Mouse (Mus musculus) liver, embryonic 14.5 days (tissue): ENCODE measurements around the gene Tldc2. TPM values are rescaled to one million over a fixed set of nuclear protein-coding genes. Genes with fewer than 3 reads are reported as not detected.

Experiments used
- ATAC-seq: fragments of 200-750 bp; cut with Nextera tagmentation; 2 replicates; pipeline ENCODE4 v1.8.0; 2017; ENCODE audit warnings: moderate number of reproducible peaks, mild to moderate bottlenecking, moderate library complexity; ENCODE audit not compliant: insufficient read depth
- DNase-seq, 3 experiments: peaks; one replicate each; pipeline ENCODE4 v3.0.0-alpha.2; 2012 to 2013; ENCODE audit warnings: low read depth in 3 of 3, low spot score in 3 of 3
- H3K27ac ChIP-seq: fragments of 300-500 bp; sonication (generic); 2 replicates; pipeline ENCODE4 v1.5.1; 2014; ENCODE audit warnings: moderate library complexity, mild to moderate bottlenecking, control low read depth, inconsistent platforms
- H3K27me3 ChIP-seq: fragments of 300-500 bp; sonication (generic); 2 replicates; pipeline ENCODE4 v1.6.1; 2014; ENCODE audit warnings: mild to moderate bottlenecking, low read length, moderate library complexity; ENCODE audit not compliant: control insufficient read depth, insufficient read depth
- H3K36me3 ChIP-seq: fragments of 300-500 bp; sonication (generic); replicated peaks from 2 replicates; pipeline ENCODE4 v1.6.1; 2014; ENCODE audit warnings: low read depth; ENCODE audit not compliant: control insufficient read depth, insufficient read depth
- H3K4me1 ChIP-seq, 2 experiments: fragments of 200-500 bp in 1 of 2; fragments of 300-500 bp in 1 of 2; sonication (generic) in 1 of 2; replicated peaks; 2 replicates each; pipeline ENCODE4 v1.6.1; 2012 to 2014; ENCODE audit warnings: antibody characterized with exemption in 1 of 2, inconsistent platforms in 1 of 2, low read length in 1 of 2; ENCODE audit not compliant: control insufficient read depth in 2 of 2, insufficient read depth in 2 of 2
- H3K4me2 ChIP-seq: fragments of 300-500 bp; sonication (generic); 2 replicates; pipeline ENCODE4 v1.6.1; 2014; ENCODE audit warnings: low read depth, mild to moderate bottlenecking, control low read depth, moderate library complexity
- H3K4me3 ChIP-seq, 2 experiments: fragments of 200-500 bp in 1 of 2; fragments of 300-500 bp in 1 of 2; sonication (generic) in 1 of 2; 2 replicates each; pipeline ENCODE4 v1.5.1; 2012 to 2014; ENCODE audit warnings: low read depth in 2 of 2, low read length in 2 of 2, mild to moderate bottlenecking in 2 of 2, control low read depth in 1 of 2, inconsistent platforms in 1 of 2, moderate library complexity in 1 of 2; ENCODE audit not compliant: insufficient read depth in 1 of 2
- H3K9ac ChIP-seq: fragments of 300-500 bp; sonication (generic); replicated peaks from 2 replicates; pipeline ENCODE4 v1.6.1; 2014; ENCODE audit warnings: mild to moderate bottlenecking, control low read depth, moderate library complexity
- H3K9me3 ChIP-seq: fragments of 300-500 bp; sonication (generic); 2 replicates; pipeline ENCODE4 v1.6.1; 2016; ENCODE audit warnings: low read length, mixed read lengths; ENCODE audit not compliant: control insufficient read depth
- CTCF ChIP-seq: IDR thresholded peaks from 2 replicates; pipeline ENCODE4 v1.5.1; 2016; ENCODE audit warnings: antibody characterized with exemption, low read depth, control low read depth
- EP300 ChIP-seq: IDR thresholded peaks from 2 replicates; pipeline ENCODE4 v1.6.1; 2016; ENCODE audit warnings: antibody characterized with exemption, low read depth
- WGBS: fragments of 180-500 bp; shearing (Covaris S2); extraction: QIAGEN DNeasy Blood & Tissue Kit; methylation state at CpG from one replicate; pipeline ENCODE4 v1.1.7; 2014; ENCODE audit not compliant: insufficient replicate concordance; 5-methylcytosine and 5-hydroxymethylcytosine counted together
- polyA plus RNA-seq, 2 experiments: library from polyadenylated mRNA; depleted of rRNA in 1 of 2; stranded (reverse) in 1 of 2; unstranded in 1 of 2; fragments of >200 nt; fragmentation: Nextera tagmentation in 1 of 2; extraction: Ambion mirVana in 1 of 2; gene quantifications; 2 replicates each; pipeline versions ENCODE4 v1.2.1 to v1.2.3; 2012 to 2014

Gene Tldc2
- polyA plus RNA-seq, 2 experiments, result not detected

GRCm38 (mm10) chr2:157095005-157095755 is 8.3 kb downstream of the Tldc2 start:
- H3K4me2 ChIP-seq, result no peak overlapping the region
- DNase-seq (no peak), ATAC-seq (no peak)
- H3K4me3 ChIP-seq, result no peak overlapping the region
- no peaks in the 10 kb centered on the region for H3K4me1 ChIP-seq
- no peaks in the 10 kb centered on the region for H3K36me3 ChIP-seq
- no peak overlapping the region for H3K27ac ChIP-seq
- H3K9ac ChIP-seq, result no peak overlapping the region
- H3K9me3 ChIP-seq, result no peaks in the 10 kb centered on the region
- H3K27me3 ChIP-seq, result no peaks in the 10 kb centered on the region
- 58% methylated on average over 9 of the region's 9 CpGs for WGBS
- no peak for TF ChIP-seq EP300
- peak; percentile 90 for TF ChIP-seq CTCF

GRCm38 (mm10) chr2:157099532-157100318 is 12.9 kb downstream of the Tldc2 start:
- Histone ChIP-seq H3K9ac (no peak overlapping the region), H3K9me3 (no peaks in the 10 kb centered on the region), H3K36me3 (peaks cover 8% of the 10 kb centered on the region), H3K4me2 (no peak overlapping the region), H3K27ac (no peak overlapping the region), H3K4me1 (no peaks in the 10 kb centered on the region), H3K27me3 (no peaks in the 10 kb centered on the region), H3K4me3 (no peak overlapping the region)
- TF ChIP-seq EP300 (no peak), CTCF (no peak)
- WGBS, result 68% methylated on average over 12 of the region's 12 CpGs
- ATAC-seq, result no peak
- DNase-seq, result no peak

- no peaks in the 10 kb centered on the region for H3K4me1 ChIP-seq
- peaks cover 8% of the 10 kb centered on the region for H3K36me3 ChIP-seq
- TF ChIP-seq EP300 (no peak), CTCF (no peak)
- H3K4me2 ChIP-seq, result no peak overlapping the region
- no peak overlapping the region for H3K9ac ChIP-seq
- H3K27me3 ChIP-seq, result no peaks in the 10 kb centered on the region
- 84% methylated on average over 12 of the region's 12 CpGs for WGBS
- no peak overlapping the region for H3K4me3 ChIP-seq
- DNase-seq, result no peak
- no peaks in the 10 kb centered on the region for H3K9me3 ChIP-seq
- H3K27ac ChIP-seq, result no peak overlapping the region
- no peak for ATAC-seq
Measured at GRCm38 (mm10) chr2:157100319-157100605, 13.4 kb downstream of the Tldc2 start.

GRCm38 (mm10) chr2:157101650-157102049 is 14.8 kb downstream of the Tldc2 start:
- 88% methylated on average over 9 of the region's 9 CpGs for WGBS
- H3K9me3 ChIP-seq, result no peaks in the 10 kb centered on the region
- H3K36me3 ChIP-seq, result peaks cover 8% of the 10 kb centered on the region
- no peak overlapping the region for H3K27ac ChIP-seq
- no peaks in the 10 kb centered on the region for H3K27me3 ChIP-seq
- no peaks in the 10 kb centered on the region for H3K4me1 ChIP-seq
- no peak for TF ChIP-seq EP300
- TF ChIP-seq CTCF, result no peak
- H3K4me3 ChIP-seq, result no peak overlapping the region
- DNase-seq (no peak), ATAC-seq (no peak)
- no peak overlapping the region for H3K9ac ChIP-seq
- no peak overlapping the region for H3K4me2 ChIP-seq

GRCm38 (mm10) chr2:157102256-157102655 is 15.4 kb downstream of the Tldc2 start:
- H3K9ac ChIP-seq, result no peak overlapping the region
- no peak overlapping the region for H3K4me3 ChIP-seq
- DNase-seq (no peak), ATAC-seq (no peak)
- TF ChIP-seq CTCF (no peak), EP300 (no peak)
- H3K4me1 ChIP-seq, result no peaks in the 10 kb centered on the region
- H3K4me2 ChIP-seq, result no peak overlapping the region
- H3K27ac ChIP-seq, result no peak overlapping the region
- WGBS, result 70% methylated on average over 2 of the region's 2 CpGs
- peaks cover 8% of the 10 kb centered on the region for H3K36me3 ChIP-seq
- H3K9me3 ChIP-seq, result no peaks in the 10 kb centered on the region
- no peaks in the 10 kb centered on the region for H3K27me3 ChIP-seq
